39 mouse cellular contexts compared by ENCODE assay signal in the genomic region with DNA sequence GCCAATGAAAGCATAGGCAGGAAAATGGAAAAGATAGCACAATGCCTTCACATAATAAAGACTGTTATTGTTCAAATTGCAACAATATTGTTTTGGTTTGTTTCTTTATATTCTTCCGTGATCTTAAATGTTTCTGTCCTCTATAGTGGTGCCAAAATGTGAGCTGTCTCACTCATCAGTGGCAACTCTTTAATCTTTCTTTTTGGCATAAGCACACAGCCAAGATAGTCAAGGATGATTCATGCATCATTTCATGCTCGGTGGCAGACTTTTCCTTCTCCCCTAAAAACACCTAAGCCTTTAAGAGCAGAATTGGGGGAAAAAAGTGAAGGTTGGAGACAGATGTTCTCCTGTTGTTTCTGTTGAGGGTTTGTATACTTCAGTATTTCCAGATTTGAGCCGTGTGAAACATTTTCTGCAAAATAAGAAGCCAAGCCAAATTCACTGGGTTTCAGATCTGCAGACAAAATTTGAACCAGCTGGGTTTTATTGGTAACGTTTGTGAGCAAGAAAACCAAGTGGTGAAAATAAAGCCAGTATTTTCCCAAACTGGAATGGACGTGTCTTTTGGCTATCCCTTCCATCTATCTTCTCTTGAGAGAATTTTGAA. TPM values are rescaled to one million over a fixed set of nuclear protein-coding genes. Genes with fewer than 3 reads are reported as not detected.
A peak's percentile ranks its signal among the peaks of the same experiment; 100 is the strongest.
DNase-seq lines count a peak whose midpoint lies in the region; ATAC-seq and TF ChIP-seq lines count a peak whose summit lies in the region.
"Had no signal": no experiment of that assay in that cellular context is flagged by ENCODE, and none has a peak within 500 bp of the region (broad histone marks: within the 10 kb centered on the region; RNA-seq: fewer than 3 reads in every experiment).

No protein-coding gene starts in this region.

- WGBS in embryonic facial prominence, embryonic 11.5 days = 63% methylated on average over 5 of the region's 5 CpGs
- WGBS in embryonic facial prominence, embryonic 10.5 days = 70% methylated on average over 5 of the region's 5 CpGs

- no peak overlapping the region for H3K4me2 ChIP-seq in embryonic facial prominence, embryonic 11.5 days (ENCODE audit: low read depth, low read length)
- H3K4me2 ChIP-seq: embryonic facial prominence, embryonic 12.5 days; hindbrain, embryonic 15.5 days; liver, embryonic 15.5 days; midbrain, embryonic 13.5 days had no signal

- no peaks in the 10 kb centered on the region for H3K27me3 ChIP-seq in embryonic facial prominence, embryonic 11.5 days (ENCODE audit: control insufficient read depth, insufficient read depth, low read length)
- no peaks in the 10 kb centered on the region for H3K27me3 ChIP-seq in embryonic facial prominence, embryonic 10.5 days (replicated peaks; ENCODE audit: low read depth, poor library complexity, severe bottlenecking)
- H3K27me3 ChIP-seq: embryonic facial prominence, embryonic 12.5 days; hindbrain, embryonic 15.5 days; liver, embryonic 15.5 days; midbrain, embryonic 13.5 days had no signal

- H3K9me3 ChIP-seq in embryonic facial prominence, embryonic 11.5 days (replicated peaks; ENCODE audit: control insufficient read depth, low read length) = no peaks in the 10 kb centered on the region
- no peaks in the 10 kb centered on the region for H3K9me3 ChIP-seq in embryonic facial prominence, embryonic 10.5 days
- H3K9me3 ChIP-seq: embryonic facial prominence, embryonic 12.5 days; hindbrain, embryonic 10.5 days; hindbrain, embryonic 15.5 days; liver, embryonic 15.5 days; midbrain, embryonic 13.5 days had no signal

- no peaks in the 10 kb centered on the region for H3K36me3 ChIP-seq in embryonic facial prominence, embryonic 11.5 days (replicated peaks; ENCODE audit: control insufficient read depth, insufficient read depth, low read depth, low read length)
- H3K36me3 ChIP-seq in embryonic facial prominence, embryonic 10.5 days (replicated peaks) = no peaks in the 10 kb centered on the region
- H3K36me3 ChIP-seq: embryonic facial prominence, embryonic 12.5 days; G1E; hindbrain, embryonic 10.5 days; hindbrain, embryonic 15.5 days; liver, embryonic 15.5 days; midbrain, embryonic 13.5 days had no signal

- TF ChIP-seq POLR2A in embryonic fibroblast, embryonic 13.5 days (IDR thresholded peaks at IDR 0.05; ENCODE audit: low read depth, low read length) = no peak

- no peaks in the 10 kb centered on the region for H3K4me1 ChIP-seq in embryonic facial prominence, embryonic 11.5 days (ENCODE audit: control insufficient read depth, insufficient read depth, low read length)
- H3K4me1 ChIP-seq in embryonic facial prominence, embryonic 10.5 days = no peaks in the 10 kb centered on the region
- H3K4me1 ChIP-seq in embryonic fibroblast, embryonic 13.5 days (ENCODE audit: control insufficient read depth, insufficient read depth, low read length) = no peaks in the 10 kb centered on the region
- H3K4me1 ChIP-seq: embryonic facial prominence, embryonic 12.5 days; hindbrain, embryonic 10.5 days; hindbrain, embryonic 15.5 days; liver, embryonic 15.5 days; midbrain, embryonic 13.5 days had no signal

- peak; percentile 51 for DNase-seq in embryonic facial prominence, embryonic 11.5 days (ENCODE audit: low spot score)
- DNase-seq in embryonic facial prominence, embryonic 10.5 days (ENCODE audit: low spot score) = no peak
- DNase-seq in 3T3-L1 (ENCODE audit: low read depth, low spot score) = peak; percentile 9
- peak; percentile 6 for DNase-seq in skeletal muscle tissue, adult 2 months (ENCODE audit: low read depth, low spot score)
- DNase-seq in right cerebral cortex, adult 18-20 months = no peak
- no peak for DNase-seq in left cerebral cortex, adult 8-10 months (ENCODE audit: low spot score in 2 of 2)
- DNase-seq: adrenal gland, adult 8-10 months; cerebellum, adult 8-10 months; cerebellum, postnatal 25 days; heart, adult 2 months; heart, postnatal 14 days; kidney, adult 18-20 months; kidney, postnatal 36 days; right cerebral cortex, postnatal 14 days; spleen, adult 18-20 months had no signal

- H3K4me3 ChIP-seq in embryonic facial prominence, embryonic 11.5 days (ENCODE audit: low read depth, low read length) = no peak overlapping the region
- no peak overlapping the region for H3K4me3 ChIP-seq in embryonic facial prominence, embryonic 10.5 days
- no peak overlapping the region for H3K4me3 ChIP-seq in embryonic fibroblast, embryonic 13.5 days (ENCODE audit: insufficient read depth, low read length)
- H3K4me3 ChIP-seq: embryonic facial prominence, embryonic 12.5 days; heart, adult 2 months; hindbrain, embryonic 10.5 days; hindbrain, embryonic 15.5 days; layer of hippocampus, adult 2 months; left cerebral cortex, adult 2 months; liver, embryonic 15.5 days; midbrain, embryonic 13.5 days had no signal

- no peak for ATAC-seq in embryonic facial prominence, embryonic 11.5 days (replicated peaks; ENCODE audit: insufficient number of reproducible peaks, low FRiP score, low TSS enrichment, low read depth)
- ATAC-seq: forebrain, embryonic 14.5 days; lung, postnatal 0 days; midbrain, embryonic 13.5 days had no signal

- no peak overlapping the region for H3K9ac ChIP-seq in embryonic facial prominence, embryonic 11.5 days (replicated peaks; ENCODE audit: low read length)
- H3K9ac ChIP-seq: embryonic facial prominence, embryonic 12.5 days; hindbrain, embryonic 15.5 days; liver, embryonic 15.5 days; midbrain, embryonic 13.5 days had no signal

- no peak for TF ChIP-seq CTCF in embryonic fibroblast, embryonic 13.5 days (IDR thresholded peaks at IDR 0.05; ENCODE audit: borderline replicate concordance, insufficient read depth, low read length)

- H3K27ac ChIP-seq in embryonic facial prominence, embryonic 11.5 days (replicated peaks; ENCODE audit: low read depth, low read length) = no peak overlapping the region
- H3K27ac ChIP-seq in embryonic facial prominence, embryonic 10.5 days (replicated peaks) = no peak overlapping the region
- peak overlapping the region; percentile 34; the same call in 1 of the 2 replicates for H3K27ac ChIP-seq in embryonic fibroblast, embryonic 13.5 days (ENCODE audit: insufficient read depth, low read length)
- H3K27ac ChIP-seq: embryonic facial prominence, embryonic 12.5 days; heart, adult 2 months; hindbrain, embryonic 10.5 days; hindbrain, embryonic 15.5 days; layer of hippocampus, adult 2 months; left cerebral cortex, adult 2 months; liver, embryonic 15.5 days; macrophage; midbrain, embryonic 13.5 days had no signal

RNA-seq across cellular contexts. Expression of a gene that starts 40.7 kb away (rescaled TPM):
- polyA plus RNA-seq in embryonic facial prominence, embryonic 11.5 days (2014; fragmentation: Nextera tagmentation; extraction: Ambion mirVana) = not detected in 2 replicates
- not detected in 2 replicates for polyA plus RNA-seq in embryonic facial prominence, embryonic 10.5 days (2016; fragmentation: Nextera tagmentation; extraction: Ambion mirVana)
- polyA plus RNA-seq in embryonic fibroblast, embryonic 13.5 days (2011; ENCODE audit: insufficient read length, low read depth, missing spikeins) = not detected in 2 replicates
- total RNA-seq in left cerebral cortex, adult 8-10 months (2022) = not detected
- total RNA-seq: adrenal gland, adult 8-10 months; adrenal gland, postnatal 4 days; G1E; gastrocnemius, adult 8-10 months; gastrocnemius, postnatal 4 days; heart, adult 2 months; heart, postnatal 14 days; layer of hippocampus, adult 2 months; left cerebral cortex, adult 2 months; left cerebral cortex, postnatal 36 days; liver, adult 2 months; megakaryocyte-erythroid progenitor cell, adult 5-6 weeks had no signal
- polyA plus RNA-seq: embryonic facial prominence, embryonic 12.5 days; forebrain, embryonic 14.5 days; G1E; heart, adult 2 months; heart, embryonic 14.5 days; hindbrain, embryonic 10.5 days; hindbrain, embryonic 15.5 days; intestine, embryonic 14.5 days; kidney, embryonic 16.5 days; liver, adult 2 months; liver, embryonic 15.5 days; lung, postnatal 0 days; macrophage; midbrain, embryonic 13.5 days; neural tube, embryonic 14.5 days; testis, adult 2 months; thymus, postnatal 0 days had no signal

Comparison
In these comparisons a context has a peak if more than half of its experiments do, and no peak if none do; other contexts are left out.
1. DNase-seq: peak in embryonic facial prominence, embryonic 11.5 days (single experiment), 3T3-L1 (single experiment) and skeletal muscle tissue, adult 2 months (single experiment); none in embryonic facial prominence, embryonic 10.5 days (single experiment), right cerebral cortex, adult 18-20 months (single experiment) and left cerebral cortex, adult 8-10 months (0 of 2).